Mouse (Mus musculus) forebrain, embryonic 12.5 days (tissue): Measurements from ENCODE around the gene Txndc11. TPM values are rescaled to one million over a fixed set of nuclear protein-coding genes. Genes with fewer than 3 reads are reported as not detected.

Experiments
- ATAC-seq: fragments of 200-750 bp; cut with Nextera tagmentation; 2 replicates; pipeline ENCODE4 v1.8.0; 2017; ENCODE audit warnings: moderate TSS enrichment; ENCODE audit not compliant: low FRiP score
- H3K27ac ChIP-seq: fragments of 300-500 bp; sonication (generic); 2 replicates; pipeline ENCODE4 v1.5.1; 2016; ENCODE audit warnings: mild to moderate bottlenecking
- H3K27me3 ChIP-seq: fragments of 300-500 bp; sonication (generic); 2 replicates; pipeline ENCODE4 v1.6.1; 2016; ENCODE audit warnings: mild to moderate bottlenecking
- H3K36me3 ChIP-seq: fragments of 300-500 bp; sonication (generic); replicated peaks from 2 replicates; pipeline ENCODE4 v1.6.1; 2016; ENCODE audit warnings: mild to moderate bottlenecking
- H3K4me1 ChIP-seq: fragments of 300-500 bp; sonication (generic); 2 replicates; pipeline ENCODE4 v1.6.1; 2016
- H3K4me2 ChIP-seq: fragments of 300-500 bp; sonication (generic); 2 replicates; pipeline ENCODE4 v1.6.1; 2016; ENCODE audit warnings: mild to moderate bottlenecking, moderate library complexity
- H3K4me3 ChIP-seq: fragments of 300-500 bp; sonication (generic); replicated peaks from 2 replicates; pipeline ENCODE4 v1.5.1; 2016; ENCODE audit warnings: mild to moderate bottlenecking
- H3K9ac ChIP-seq: fragments of 300-500 bp; sonication (generic); 2 replicates; pipeline ENCODE4 v1.6.1; 2016; ENCODE audit warnings: mild to moderate bottlenecking
- H3K9me3 ChIP-seq: fragments of 300-500 bp; sonication (generic); 2 replicates; pipeline ENCODE4 v1.6.1; 2016
- WGBS: fragments of 180-500 bp; shearing (Covaris S2); methylation state at CpG from one replicate; pipeline ENCODE4 v1.1.7; 2016; 5-methylcytosine and 5-hydroxymethylcytosine counted together
- polyA plus RNA-seq: library from polyadenylated mRNA; unstranded; fragments of >200 nt; fragmentation: Nextera tagmentation; extraction: Ambion mirVana; gene quantifications from 2 replicates; pipeline ENCODE4 v1.2.1, GENCODE M21; 2016

The Txndc11 gene
- polyA plus RNA-seq, 1 experiment from 2014 or later: 30.9 TPM

GRCm38 (mm10) chr16:11092523-11092922 is 41.9 kb downstream of the Txndc11 start:
- 83% methylated on average over 3 of the region's 3 CpGs for WGBS
- no peak for ATAC-seq
- peaks cover 42% of the 10 kb centered on the region for H3K36me3 ChIP-seq

GRCm38 (mm10) chr16:11092061-11092460 is 42.4 kb downstream of the Txndc11 start:
- Histone ChIP-seq H3K36me3 (peaks cover 42% of the 10 kb centered on the region), H3K27me3 (no peaks in the 10 kb centered on the region), H3K4me2 (no peak overlapping the region), H3K9ac (no peak overlapping the region), H3K9me3 (no peaks in the 10 kb centered on the region), H3K27ac (no peak overlapping the region), H3K4me3 (no peak overlapping the region), H3K4me1 (peaks cover 8% of the 10 kb centered on the region; the same call in 1 of the 2 replicates)
- 85% methylated on average over 4 of the region's 4 CpGs for WGBS
- ATAC-seq: no peak

More at GRCm38 (mm10) chr16:11092523-11092922, 41.9 kb downstream of the Txndc11 start:
- Histone ChIP-seq H3K4me3 (no peak overlapping the region), H3K9ac (no peak overlapping the region), H3K9me3 (no peaks in the 10 kb centered on the region), H3K4me2 (no peak overlapping the region), H3K27ac (no peak overlapping the region), H3K27me3 (no peaks in the 10 kb centered on the region), H3K4me1 (peaks cover 7% of the 10 kb centered on the region; the same call in 1 of the 2 replicates)

- H3K9me3 ChIP-seq: no peaks in the 10 kb centered on the region
- no peak for ATAC-seq
- H3K27me3 ChIP-seq: no peaks in the 10 kb centered on the region
- H3K4me2 ChIP-seq: no peak overlapping the region
- peaks cover 12% of the 10 kb centered on the region; the same call in 1 of the 2 replicates for H3K4me1 ChIP-seq
- no peak overlapping the region for H3K4me3 ChIP-seq
- no peak overlapping the region for H3K9ac ChIP-seq
- H3K27ac ChIP-seq: no peak overlapping the region
- 83% methylated on average over 10 of the region's 10 CpGs for WGBS
- peaks cover 42% of the 10 kb centered on the region for H3K36me3 ChIP-seq
Measured at GRCm38 (mm10) chr16:11090836-11091570, 43.4 kb downstream of the Txndc11 start.

GRCm38 (mm10) chr16:11086856-11087588 is 47.4 kb downstream of the Txndc11 start:
- Histone ChIP-seq H3K4me2 (no peak overlapping the region), H3K4me3 (no peak overlapping the region), H3K27me3 (no peaks in the 10 kb centered on the region), H3K9me3 (no peaks in the 10 kb centered on the region), H3K4me1 (peaks cover 12% of the 10 kb centered on the region; the same call in 1 of the 2 replicates), H3K27ac (peak overlapping the region; percentile 61), H3K36me3 (peaks cover 59% of the 10 kb centered on the region), H3K9ac (no peak overlapping the region)
- ATAC-seq: peak; percentile 66; the same call in 1 of the 2 replicates
- WGBS: 29% methylated on average over 5 of the region's 5 CpGs

- WGBS: 93% methylated on average over 3 of the region's 3 CpGs
- Histone ChIP-seq H3K9ac (no peak overlapping the region), H3K4me2 (no peak overlapping the region), H3K9me3 (no peaks in the 10 kb centered on the region), H3K27ac (no peak overlapping the region), H3K27me3 (no peaks in the 10 kb centered on the region), H3K36me3 (peaks cover 57% of the 10 kb centered on the region), H3K4me3 (no peak overlapping the region), H3K4me1 (peaks cover 12% of the 10 kb centered on the region; the same call in 1 of the 2 replicates)
- no peak for ATAC-seq
Measured at GRCm38 (mm10) chr16:11086299-11086698, 48.2 kb downstream of the Txndc11 start.

- Histone ChIP-seq H3K4me1 (peaks cover 12% of the 10 kb centered on the region; the same call in 1 of the 2 replicates), H3K36me3 (peaks cover 56% of the 10 kb centered on the region), H3K4me3 (no peak overlapping the region), H3K27me3 (no peaks in the 10 kb centered on the region), H3K4me2 (no peak overlapping the region), H3K9ac (no peak overlapping the region), H3K9me3 (no peaks in the 10 kb centered on the region), H3K27ac (no peak overlapping the region)
- ATAC-seq: no peak
- 91% methylated on average over 8 of the region's 8 CpGs for WGBS
Measured at GRCm38 (mm10) chr16:11084181-11084580, 50.3 kb downstream of the Txndc11 start.

- H3K36me3 ChIP-seq: peaks cover 74% of the 10 kb centered on the region
- peak overlapping the region; percentile 14; the same call in 1 of the 2 replicates for H3K27ac ChIP-seq
- H3K27me3 ChIP-seq: no peaks in the 10 kb centered on the region
- no peak for ATAC-seq
- 76% methylated on average over 3 of the region's 3 CpGs for WGBS
- H3K4me2 ChIP-seq: no peak overlapping the region
- peaks cover 2% of the 10 kb centered on the region; the same call in 1 of the 2 replicates for H3K4me1 ChIP-seq
- H3K9me3 ChIP-seq: no peaks in the 10 kb centered on the region
- no peak overlapping the region for H3K9ac ChIP-seq
- no peak overlapping the region for H3K4me3 ChIP-seq
Measured at GRCm38 (mm10) chr16:11078216-11078869, 56.1 kb downstream of the Txndc11 start.

- peaks cover 74% of the 10 kb centered on the region for H3K36me3 ChIP-seq
- H3K9me3 ChIP-seq: no peaks in the 10 kb centered on the region
- H3K27ac ChIP-seq: peak overlapping the region; percentile 14; the same call in 1 of the 2 replicates
- H3K9ac ChIP-seq: no peak overlapping the region
- H3K4me3 ChIP-seq: no peak overlapping the region
- H3K4me1 ChIP-seq: peaks cover 8% of the 10 kb centered on the region
- no peak for ATAC-seq
- H3K27me3 ChIP-seq: no peaks in the 10 kb centered on the region
- WGBS: 92% methylated on average over 9 of the region's 9 CpGs
- no peak overlapping the region for H3K4me2 ChIP-seq
Measured at GRCm38 (mm10) chr16:11077601-11078201, 56.7 kb downstream of the Txndc11 start.

- no peaks in the 10 kb centered on the region for H3K9me3 ChIP-seq
- no peaks in the 10 kb centered on the region for H3K27me3 ChIP-seq
- H3K27ac ChIP-seq: no peak overlapping the region
- H3K4me1 ChIP-seq: peaks cover 42% of the 10 kb centered on the region
- no peak overlapping the region for H3K4me3 ChIP-seq
- 82% methylated on average over 6 of the region's 6 CpGs for WGBS
- H3K4me2 ChIP-seq: no peak overlapping the region
- H3K36me3 ChIP-seq: peaks cover 58% of the 10 kb centered on the region
- no peak for ATAC-seq
- H3K9ac ChIP-seq: no peak overlapping the region
Measured at GRCm38 (mm10) chr16:11073060-11073459, 61.4 kb downstream of the Txndc11 start.

- H3K36me3 ChIP-seq: peaks cover 57% of the 10 kb centered on the region
- no peak overlapping the region for H3K4me2 ChIP-seq
- no peak overlapping the region for H3K4me3 ChIP-seq
- H3K27ac ChIP-seq: peak overlapping the region; percentile 13; the same call in 1 of the 2 replicates
- peaks cover 48% of the 10 kb centered on the region for H3K4me1 ChIP-seq
- no peaks in the 10 kb centered on the region for H3K9me3 ChIP-seq
- WGBS: 87% methylated on average over 8 of the region's 8 CpGs
- H3K9ac ChIP-seq: no peak overlapping the region
- no peak for ATAC-seq
- H3K27me3 ChIP-seq: no peaks in the 10 kb centered on the region
Measured at GRCm38 (mm10) chr16:11072454-11072853, 62.0 kb downstream of the Txndc11 start.

GRCm38 (mm10) chr16:11071887-11072286 is 62.6 kb downstream of the Txndc11 start:
- WGBS: 89% methylated on average over 4 of the region's 4 CpGs
- Histone ChIP-seq H3K4me1 (peaks cover 54% of the 10 kb centered on the region), H3K9me3 (no peaks in the 10 kb centered on the region), H3K4me2 (no peak overlapping the region), H3K27ac (0 out of 2 replicates have a peak overlapping the region, but pooled peaks have one; percentile 13), H3K27me3 (no peaks in the 10 kb centered on the region), H3K9ac (no peak overlapping the region), H3K36me3 (peaks cover 57% of the 10 kb centered on the region), H3K4me3 (no peak overlapping the region)
- no peak for ATAC-seq

GRCm38 (mm10) chr16:11071176-11071575 is 63.3 kb downstream of the Txndc11 start:
- no peak overlapping the region for H3K4me2 ChIP-seq
- H3K36me3 ChIP-seq: peaks cover 51% of the 10 kb centered on the region
- 90% methylated on average over 5 of the region's 5 CpGs for WGBS
- H3K9ac ChIP-seq: no peak overlapping the region
- H3K9me3 ChIP-seq: no peaks in the 10 kb centered on the region
- no peak overlapping the region for H3K4me3 ChIP-seq
- H3K27ac ChIP-seq: no peak overlapping the region
- ATAC-seq: no peak
- H3K27me3 ChIP-seq: no peaks in the 10 kb centered on the region
- peaks cover 54% of the 10 kb centered on the region for H3K4me1 ChIP-seq
